Mouse (Mus musculus) left cerebral cortex, postnatal 10 days (tissue): ENCODE measurements around the gene Micall2. TPM values are rescaled to one million over a fixed set of nuclear protein-coding genes. Genes with fewer than 3 reads are reported as not detected.
A peak's percentile ranks its signal among the peaks of the same experiment; 100 is the strongest.

Source experiments
- microRNA-seq: library from miRNA; unstranded; fragments of <30 nt; microRNA quantifications from one replicate; pipeline ENCODE4 v1.2.0, GENCODE M21; 2022
- total RNA-seq, 2 experiments: library from RNA; stranded (reverse); gene quantifications; 2 replicates each; pipeline ENCODE4 v1.2.3; 2021

Gene Micall2
- total RNA-seq, 2 experiments from 2014 or later, result 4.3 to 4.6 TPM

Small RNA genes within 50 kb of the gene (microRNA-seq; reads per million reads assigned to microRNA genes)
- 3.4 reads per million, percentile 7 among the genes with 10 or more reads in this experiment for gene Mir7037

Other genes starting within 250 kb of the Micall2 start
- gene Uncx, start 192.8 kb downstream of the Micall2 start, total RNA-seq, result under 1 TPM in 1 of 2 experiments, not detected in 1; 0.21 TPM
- gene Ints1, start 39.3 kb upstream of the Micall2 start, total RNA-seq, result 100 to 1,000 TPM in 1 of 2 experiments, 10 to 100 TPM in 1; 93.4 to 106 TPM
- gene Mafk, start 55.2 kb upstream of the Micall2 start, total RNA-seq, result 1 to 10 TPM; 7.0 to 7.8 TPM
- gene Tmem184a, start 83.6 kb upstream of the Micall2 start, total RNA-seq, result under 1 TPM in 1 of 2 experiments, not detected in 1; 0.43 TPM
- gene Gm26938, start 90.1 kb upstream of the Micall2 start, total RNA-seq, result not detected
- 10 to 100 TPM; 18.3 to 18.4 TPM for gene Psmg3, start 90.5 kb upstream of the Micall2 start, total RNA-seq
- gene Elfn1, start 171.6 kb upstream of the Micall2 start, total RNA-seq, result 10 to 100 TPM; 40.4 to 48.8 TPM